Mouse (Mus musculus) neural tube, embryonic 13.5 days (tissue): Measurements from ENCODE around the gene Ttyh2. TPM values are rescaled to one million over a fixed set of nuclear protein-coding genes. Genes with fewer than 3 reads are reported as not detected.

Source experiments
- ATAC-seq: fragments of 200-750 bp; cut with Nextera tagmentation; 2 replicates; pipeline ENCODE4 v1.8.0; 2017; ENCODE audit warnings: low read depth, mild to moderate bottlenecking, moderate TSS enrichment, moderate library complexity
- H3K27ac ChIP-seq: fragments of 300-500 bp; sonication (generic); replicated peaks from 2 replicates; pipeline ENCODE4 v1.5.1; 2015; ENCODE audit warnings: moderate library complexity, mild to moderate bottlenecking, inconsistent platforms
- H3K27me3 ChIP-seq: fragments of 300-500 bp; sonication (generic); 2 replicates; pipeline ENCODE4 v1.6.1; 2015; ENCODE audit warnings: mild to moderate bottlenecking, inconsistent platforms
- H3K36me3 ChIP-seq: fragments of 300-500 bp; sonication (generic); 2 replicates; pipeline ENCODE4 v1.6.1; 2015; ENCODE audit warnings: mild to moderate bottlenecking, inconsistent platforms
- H3K4me1 ChIP-seq: fragments of 300-500 bp; sonication (generic); replicated peaks from 2 replicates; pipeline ENCODE4 v1.6.1; 2015; ENCODE audit warnings: inconsistent platforms
- H3K4me2 ChIP-seq: fragments of 300-500 bp; sonication (generic); 2 replicates; pipeline ENCODE4 v1.6.1; 2015; ENCODE audit warnings: inconsistent platforms, mild to moderate bottlenecking, moderate library complexity
- H3K4me3 ChIP-seq: fragments of 300-500 bp; sonication (generic); 2 replicates; pipeline ENCODE4 v1.5.1; 2015; ENCODE audit warnings: mild to moderate bottlenecking, inconsistent platforms
- H3K9ac ChIP-seq: fragments of 300-500 bp; sonication (generic); 2 replicates; pipeline ENCODE4 v1.6.1; 2015; ENCODE audit warnings: moderate library complexity, mild to moderate bottlenecking, inconsistent platforms
- H3K9me3 ChIP-seq: fragments of 300-500 bp; sonication (generic); 2 replicates; pipeline ENCODE4 v1.6.1; 2016; ENCODE audit warnings: inconsistent platforms
- whole genome bisulfite sequencing: fragments of 180-500 bp; shearing (Covaris S2); methylation state at CpG from one replicate; pipeline ENCODE4 v1.1.7; 2015; 5-methylcytosine and 5-hydroxymethylcytosine counted together
- polyA plus RNA-seq: library from polyadenylated mRNA; unstranded; fragments of >200 nt; fragmentation: Nextera tagmentation; extraction: Ambion mirVana; gene quantifications from 2 replicates; pipeline ENCODE4 v1.2.1, GENCODE M21; 2015

Gene Ttyh2
- 38.8 and 39.1 TPM in 2 replicates for polyA plus RNA-seq

- peak; percentile 82 for ATAC-seq
These were observed at the start of gene Ttyh2 for GRCm38 (mm10) chr11:114675341-114675825. Ttyh2 (plus strand) TSS chr11:114675431.

GRCm38 (mm10) chr11:114626071-114626690 is 49.0 kb upstream of the Ttyh2 start:
- Histone ChIP-seq H3K4me3 (no peak overlapping the region), H3K4me1 (peaks cover 9% of the 10 kb centered on the region), H3K27me3 (0 out of 2 replicates have a peak, but pooled peaks cover 8% of the 10 kb centered on the region), H3K27ac (0 out of 2 replicates have a peak overlapping the region, but pooled peaks have one; percentile 13), H3K9ac (no peak overlapping the region), H3K9me3 (0 out of 2 replicates have a peak, but pooled peaks cover 4% of the 10 kb centered on the region), H3K36me3 (no peaks in the 10 kb centered on the region), H3K4me2 (no peak overlapping the region)
- no peak for ATAC-seq
- WGBS = 29% methylated on average over 13 of the region's 13 CpGs

More at GRCm38 (mm10) chr11:114675341-114675825, at the start of gene Ttyh2:
- Histone ChIP-seq H3K9ac (peak within 1 kb of the TSS; percentile 82), H3K27ac (peak within 1 kb of the TSS; percentile 59), H3K9me3 (no peaks in the 10 kb centered on the region), H3K36me3 (peaks cover 41% of the 10 kb centered on the region), H3K4me2 (peak within 1 kb of the TSS; percentile 76), H3K4me1 (peaks cover 85% of the 10 kb centered on the region), H3K27me3 (peaks cover 20% of the 10 kb centered on the region), H3K4me3 (peak within 1 kb of the TSS; percentile 52)
- WGBS = 1% methylated on average over 40 of the region's 40 CpGs

GRCm38 (mm10) chr11:114627036-114627435 is 48.2 kb upstream of the Ttyh2 start:
- no peak for ATAC-seq
- Histone ChIP-seq H3K27ac (no peak overlapping the region), H3K4me2 (no peak overlapping the region), H3K9ac (no peak overlapping the region), H3K9me3 (0 out of 2 replicates have a peak, but pooled peaks cover 4% of the 10 kb centered on the region), H3K27me3 (0 out of 2 replicates have a peak, but pooled peaks cover 8% of the 10 kb centered on the region), H3K36me3 (no peaks in the 10 kb centered on the region), H3K4me3 (no peak overlapping the region), H3K4me1 (peaks cover 9% of the 10 kb centered on the region)
- WGBS = 88% methylated on average over 5 of the region's 6 CpGs

GRCm38 (mm10) chr11:114628032-114628431 is 47.2 kb upstream of the Ttyh2 start:
- WGBS = 75% methylated on average over 12 of the region's 12 CpGs
- 0 out of 2 replicates have a peak, but pooled peaks cover 4% of the 10 kb centered on the region for H3K9me3 ChIP-seq
- H3K4me3 ChIP-seq = no peak overlapping the region
- H3K27me3 ChIP-seq = 0 out of 2 replicates have a peak, but pooled peaks cover 8% of the 10 kb centered on the region
- no peak overlapping the region for H3K9ac ChIP-seq
- ATAC-seq = no peak
- H3K4me2 ChIP-seq = no peak overlapping the region
- H3K4me1 ChIP-seq = peaks cover 9% of the 10 kb centered on the region
- no peak overlapping the region for H3K27ac ChIP-seq
- H3K36me3 ChIP-seq = no peaks in the 10 kb centered on the region

- Histone ChIP-seq H3K27ac (no peak overlapping the region), H3K9me3 (0 out of 2 replicates have a peak, but pooled peaks cover 4% of the 10 kb centered on the region), H3K27me3 (peaks cover 10% of the 10 kb centered on the region; the same call in 1 of the 2 replicates), H3K9ac (no peak overlapping the region), H3K4me2 (no peak overlapping the region), H3K4me3 (no peak overlapping the region), H3K36me3 (no peaks in the 10 kb centered on the region), H3K4me1 (peaks cover 9% of the 10 kb centered on the region)
- ATAC-seq = no peak
- 84% methylated on average over 5 of the region's 5 CpGs for WGBS
These were observed 45.2 kb upstream of the Ttyh2 start for GRCm38 (mm10) chr11:114630044-114630443.

GRCm38 (mm10) chr11:114632266-114632665 is 43.0 kb upstream of the Ttyh2 start:
- no peak for ATAC-seq
- Histone ChIP-seq H3K27ac (no peak overlapping the region), H3K27me3 (peaks cover 9% of the 10 kb centered on the region), H3K4me3 (no peak overlapping the region), H3K36me3 (no peaks in the 10 kb centered on the region), H3K9ac (no peak overlapping the region), H3K9me3 (0 out of 2 replicates have a peak, but pooled peaks cover 4% of the 10 kb centered on the region), H3K4me1 (peaks cover 15% of the 10 kb centered on the region), H3K4me2 (no peak overlapping the region)
- WGBS = 78% methylated on average over 8 of the region's 8 CpGs

- 0 out of 2 replicates have a peak overlapping the region, but pooled peaks have one; percentile 9 for H3K9ac ChIP-seq
- peaks cover 32% of the 10 kb centered on the region for H3K4me1 ChIP-seq
- H3K4me3 ChIP-seq = no peak overlapping the region
- 0% methylated on average over 6 of the region's 6 CpGs for WGBS
- H3K27me3 ChIP-seq = peaks cover 32% of the 10 kb centered on the region
- ATAC-seq = peak; percentile 77
- no peak overlapping the region for H3K27ac ChIP-seq
- H3K9me3 ChIP-seq = no peaks in the 10 kb centered on the region
- H3K36me3 ChIP-seq = no peaks in the 10 kb centered on the region
- peak overlapping the region; percentile 29 for H3K4me2 ChIP-seq
These were observed 38.9 kb upstream of the Ttyh2 start for GRCm38 (mm10) chr11:114636292-114636691.

GRCm38 (mm10) chr11:114636727-114637505 is 38.3 kb upstream of the Ttyh2 start:
- Histone ChIP-seq H3K4me1 (peaks cover 32% of the 10 kb centered on the region), H3K4me2 (peak overlapping the region; percentile 29), H3K9ac (peak overlapping the region; percentile 34; the same call in 1 of the 2 replicates), H3K27me3 (peaks cover 32% of the 10 kb centered on the region), H3K4me3 (no peak overlapping the region), H3K9me3 (no peaks in the 10 kb centered on the region), H3K36me3 (no peaks in the 10 kb centered on the region), H3K27ac (no peak overlapping the region)
- ATAC-seq = peak; percentile 49
- WGBS = 56% methylated on average over 35 of the region's 35 CpGs

- WGBS = 56% methylated on average over 10 of the region's 10 CpGs
- no peaks in the 10 kb centered on the region for H3K36me3 ChIP-seq
- peaks cover 32% of the 10 kb centered on the region for H3K4me1 ChIP-seq
- ATAC-seq = no peak
- H3K9me3 ChIP-seq = no peaks in the 10 kb centered on the region
- H3K27ac ChIP-seq = no peak overlapping the region
- no peak overlapping the region for H3K4me3 ChIP-seq
- H3K9ac ChIP-seq = no peak overlapping the region
- H3K4me2 ChIP-seq = no peak overlapping the region
- peaks cover 25% of the 10 kb centered on the region for H3K27me3 ChIP-seq
These were observed 36.5 kb upstream of the Ttyh2 start for GRCm38 (mm10) chr11:114638647-114639290.

- Histone ChIP-seq H3K36me3 (no peaks in the 10 kb centered on the region), H3K27ac (no peak overlapping the region), H3K4me2 (no peak overlapping the region), H3K9ac (0 out of 2 replicates have a peak overlapping the region, but pooled peaks have one; percentile 5), H3K27me3 (peaks cover 24% of the 10 kb centered on the region), H3K9me3 (no peaks in the 10 kb centered on the region), H3K4me1 (peaks cover 32% of the 10 kb centered on the region), H3K4me3 (no peak overlapping the region)
- 3% methylated on average over 19 of the region's 19 CpGs for whole genome bisulfite sequencing
- no peak for ATAC-seq
These were observed 35.5 kb upstream of the Ttyh2 start for GRCm38 (mm10) chr11:114639681-114640103.

- Histone ChIP-seq H3K36me3 (no peaks in the 10 kb centered on the region), H3K27ac (0 out of 2 replicates have a peak overlapping the region, but pooled peaks have one; percentile 9), H3K9ac (no peak overlapping the region), H3K4me3 (no peak overlapping the region), H3K27me3 (peaks cover 24% of the 10 kb centered on the region), H3K9me3 (no peaks in the 10 kb centered on the region), H3K4me2 (no peak overlapping the region), H3K4me1 (peaks cover 32% of the 10 kb centered on the region)
- no peak for ATAC-seq
- 35% methylated on average over 6 of the region's 6 CpGs for WGBS
These were observed 34.6 kb upstream of the Ttyh2 start for GRCm38 (mm10) chr11:114640658-114641057.
